Comparison of ENCODE assay signal across 17 mouse cellular contexts in the genomic region with DNA sequence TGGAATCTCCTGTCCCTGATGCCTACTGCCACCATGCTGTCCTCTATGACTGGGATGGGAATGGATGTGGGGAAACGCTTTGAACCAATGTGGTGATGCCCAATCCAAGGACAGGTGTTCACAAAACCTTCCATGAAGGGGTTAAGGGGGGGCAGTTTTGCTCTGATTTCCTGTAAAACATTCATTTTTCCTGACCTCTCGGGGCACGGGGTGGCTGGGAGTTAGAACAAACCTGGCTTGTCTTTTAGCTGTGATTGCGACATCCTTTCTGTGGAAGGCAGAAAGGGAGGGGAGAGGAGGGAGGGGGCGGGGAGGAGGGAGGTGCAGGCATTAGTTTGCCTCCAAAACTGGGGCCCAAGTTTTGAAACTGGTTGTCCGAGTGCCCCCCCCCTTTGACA. TPM values are rescaled to one million over a fixed set of nuclear protein-coding genes. Genes with fewer than 3 reads are reported as not detected.
A peak's percentile ranks its signal among the peaks of the same experiment; 100 is the strongest.
DNase-seq lines count a peak whose midpoint lies in the region; ATAC-seq and TF ChIP-seq lines count a peak whose summit lies in the region.
"Had no signal": no experiment of that assay in that cellular context is flagged by ENCODE, and none has a peak within 500 bp of the region (broad histone marks: within the 10 kb centered on the region; RNA-seq: fewer than 3 reads in every experiment).

No protein-coding gene starts in this region.

- no peaks in the 10 kb centered on the region for H3K27me3 ChIP-seq in stomach, postnatal 0 days (ENCODE audit: control insufficient read depth, insufficient read depth, low read length)
- no peaks in the 10 kb centered on the region for H3K27me3 ChIP-seq in hindbrain, embryonic 14.5 days (ENCODE audit: control insufficient read depth, insufficient read depth, low read length)
- H3K27me3 ChIP-seq: embryonic facial prominence, embryonic 13.5 days; hindbrain, embryonic 12.5 days; midbrain, embryonic 13.5 days; Patski had no signal

- no peak for TF ChIP-seq EP300 in stomach, postnatal 0 days (optimal IDR thresholded peaks at IDR 0.05)

- 25% methylated on average over 5 of the region's 6 CpGs for WGBS in lung, adult 2 months
- WGBS in stomach, postnatal 0 days, result 17% methylated on average over 6 of the region's 6 CpGs
- WGBS in hindbrain, embryonic 14.5 days, result 76% methylated on average over 6 of the region's 6 CpGs

- H3K4me2 ChIP-seq in stomach, postnatal 0 days (replicated peaks; ENCODE audit: low read depth), result no peak overlapping the region
- H3K4me2 ChIP-seq in hindbrain, embryonic 14.5 days (replicated peaks), result no peak overlapping the region
- H3K4me2 ChIP-seq: embryonic facial prominence, embryonic 13.5 days; hindbrain, embryonic 12.5 days; midbrain, embryonic 13.5 days had no signal

- H3K4me3 ChIP-seq in lung, adult 2 months (replicated peaks; ENCODE audit: extremely low read depth, low read depth, low read length), result no peak overlapping the region
- no peak overlapping the region for H3K4me3 ChIP-seq in stomach, postnatal 0 days (ENCODE audit: low read depth, low read length)
- H3K4me3 ChIP-seq in hindbrain, embryonic 14.5 days (replicated peaks; ENCODE audit: low read length), result no peak overlapping the region
- H3K4me3 ChIP-seq: embryonic facial prominence, embryonic 13.5 days; heart, embryonic 10.5 days; hindbrain, embryonic 12.5 days; midbrain, embryonic 13.5 days had no signal

- peaks cover 4% of the 10 kb centered on the region; the same call in 1 of the 2 replicates for H3K36me3 ChIP-seq in stomach, postnatal 0 days (ENCODE audit: control insufficient read depth, insufficient read depth, low read length)
- peaks cover 9% of the 10 kb centered on the region; the same call in 1 of the 2 replicates for H3K36me3 ChIP-seq in hindbrain, embryonic 14.5 days (replicated peaks; ENCODE audit: control insufficient read depth, insufficient read depth)

- TF ChIP-seq CTCF in lung, adult 2 months (IDR thresholded peaks at IDR 0.05; ENCODE audit: insufficient read depth, low read length), result no peak
- TF ChIP-seq CTCF in stomach, postnatal 0 days (IDR thresholded peaks at IDR 0.05; ENCODE audit: low read depth), result no peak

- H3K9me3 ChIP-seq in stomach, postnatal 0 days (ENCODE audit: control insufficient read depth, low read length), result no peaks in the 10 kb centered on the region
- H3K9me3 ChIP-seq in hindbrain, embryonic 14.5 days (ENCODE audit: control insufficient read depth, low read length), result no peaks in the 10 kb centered on the region
- H3K9me3 ChIP-seq: embryonic facial prominence, embryonic 13.5 days; heart, embryonic 10.5 days; hindbrain, embryonic 12.5 days; midbrain, embryonic 13.5 days had no signal

- peaks cover 12% of the 10 kb centered on the region for H3K4me1 ChIP-seq in lung, adult 2 months (ENCODE audit: control insufficient read depth, insufficient read depth, low read length)
- H3K4me1 ChIP-seq in stomach, postnatal 0 days (replicated peaks; ENCODE audit: control insufficient read depth, insufficient read depth), result peaks cover 4% of the 10 kb centered on the region
- no peaks in the 10 kb centered on the region for H3K4me1 ChIP-seq in hindbrain, embryonic 14.5 days (replicated peaks; ENCODE audit: control insufficient read depth, insufficient read depth, low read length)
- H3K4me1 ChIP-seq: embryonic facial prominence, embryonic 13.5 days; hindbrain, embryonic 12.5 days had no signal

- ATAC-seq in stomach, postnatal 0 days (ENCODE audit: low FRiP score, low TSS enrichment), result no peak
- ATAC-seq in hindbrain, embryonic 14.5 days (ENCODE audit: low FRiP score), result no peak
- ATAC-seq: forebrain, embryonic 16.5 days; midbrain, embryonic 13.5 days; Patski had no signal

- no peak overlapping the region for H3K9ac ChIP-seq in stomach, postnatal 0 days (ENCODE audit: low read length)
- H3K9ac ChIP-seq in hindbrain, embryonic 14.5 days, result no peak overlapping the region
- H3K9ac ChIP-seq: embryonic facial prominence, embryonic 13.5 days; hindbrain, embryonic 12.5 days; midbrain, embryonic 13.5 days had no signal

- no peak overlapping the region for H3K27ac ChIP-seq in stomach, postnatal 0 days (replicated peaks)
- H3K27ac ChIP-seq in hindbrain, embryonic 14.5 days, result no peak overlapping the region
- H3K27ac ChIP-seq: embryonic facial prominence, embryonic 13.5 days; heart, embryonic 10.5 days; hindbrain, embryonic 12.5 days; midbrain, embryonic 13.5 days had no signal

- TF ChIP-seq POLR2A in lung, adult 2 months (IDR thresholded peaks at IDR 0.05; ENCODE audit: borderline replicate concordance, extremely low read depth, low read depth, low read length), result no peak

- peak; percentile 40 for DNase-seq in adrenal gland, postnatal 14 days
- DNase-seq in adrenal gland, adult 18-20 months (ENCODE audit: low spot score in 2 of 2), result no peak
- peak; percentile 50 for DNase-seq in urinary bladder, postnatal 14 days (ENCODE audit: low spot score)
- DNase-seq in urinary bladder, postnatal 25 days (ENCODE audit: low spot score), result no peak
- DNase-seq in lung, adult 2 months, result peak; percentile 42
- DNase-seq in stomach, postnatal 0 days (ENCODE audit: low spot score), result peak; percentile 39
- DNase-seq in hindbrain, embryonic 14.5 days (ENCODE audit: low spot score), result no peak
- DNase-seq in left cerebral cortex, adult 18-20 months (ENCODE audit: low spot score in 2 of 2), result no peak
- DNase-seq: cerebellum, postnatal 10 days; right cerebral cortex, postnatal 4 days had no signal

RNA-seq across cellular contexts. Expression of gene C3, which starts 2.8 kb away (rescaled TPM):
- total RNA-seq in adrenal gland, postnatal 14 days (2021), result 181 and 603 TPM in 2 replicates
- total RNA-seq in adrenal gland, adult 18-20 months (2021), result 100 to 1,000 TPM; 184 to 696 TPM
- polyA plus RNA-seq in lung, adult 2 months (2012; rRNA removed), result 254 and 275 TPM in 2 replicates
- 9.3 and 9.8 TPM in 2 replicates for polyA plus RNA-seq in stomach, postnatal 0 days (2015; fragmentation: Nextera tagmentation; extraction: Ambion mirVana)
- polyA plus RNA-seq in hindbrain, embryonic 14.5 days (2014; fragmentation: Nextera tagmentation; extraction: Ambion mirVana), result 2.0 and 2.7 TPM in 2 replicates
- under 1 TPM in 1 of 2 experiments, not detected in 1; 0.84 TPM for total RNA-seq in left cerebral cortex, adult 18-20 months (2021)

RNA-seq across cellular contexts. Expression of gene Gpr108, which starts 17.5 kb away (rescaled TPM):
- total RNA-seq in adrenal gland, postnatal 14 days (2021), result 54.2 and 56.4 TPM in 2 replicates
- 10 to 100 TPM; 72.4 to 89.6 TPM for total RNA-seq in adrenal gland, adult 18-20 months (2021)
- 62.1 and 68.2 TPM in 2 replicates for polyA plus RNA-seq in lung, adult 2 months (2012; rRNA removed)
- 48.0 and 52.4 TPM in 2 replicates for polyA plus RNA-seq in stomach, postnatal 0 days (2015; fragmentation: Nextera tagmentation; extraction: Ambion mirVana)
- polyA plus RNA-seq in hindbrain, embryonic 14.5 days (2014; fragmentation: Nextera tagmentation; extraction: Ambion mirVana), result 22.1 and 24.3 TPM in 2 replicates
- 10 to 100 TPM; 24.1 to 26.7 TPM for total RNA-seq in left cerebral cortex, adult 18-20 months (2021)

RNA-seq across cellular contexts. Expression of gene Trip10, which starts 18.5 kb away (rescaled TPM):
- 38.5 and 45.1 TPM in 2 replicates for total RNA-seq in adrenal gland, postnatal 14 days (2021)
- 10 to 100 TPM; 53.4 to 61.0 TPM for total RNA-seq in adrenal gland, adult 18-20 months (2021)
- 43.0 and 50.7 TPM in 2 replicates for polyA plus RNA-seq in lung, adult 2 months (2012; rRNA removed)
- 27.5 and 29.9 TPM in 2 replicates for polyA plus RNA-seq in stomach, postnatal 0 days (2015; fragmentation: Nextera tagmentation; extraction: Ambion mirVana)
- polyA plus RNA-seq in hindbrain, embryonic 14.5 days (2014; fragmentation: Nextera tagmentation; extraction: Ambion mirVana), result 9.5 and 10.1 TPM in 2 replicates
- total RNA-seq in left cerebral cortex, adult 18-20 months (2021), result 10 to 100 TPM in 1 of 2 experiments, 1 to 10 TPM in 1; 9.5 to 10.2 TPM

RNA-seq across cellular contexts. Expression of gene Tnfsf14, which starts 36.8 kb away (rescaled TPM):
- 0.19 and 0.53 TPM in 2 replicates for total RNA-seq in adrenal gland, postnatal 14 days (2021)
- total RNA-seq in adrenal gland, adult 18-20 months (2021), result under 1 TPM in 1 of 2 experiments, not detected in 1; 0.36 TPM
- polyA plus RNA-seq in lung, adult 2 months (2012; rRNA removed), result 1.8 and 1.9 TPM in 2 replicates
- 0.05 TPM in 1 of 2 replicates, not detected in the other for polyA plus RNA-seq in stomach, postnatal 0 days (2015; fragmentation: Nextera tagmentation; extraction: Ambion mirVana)
- polyA plus RNA-seq in hindbrain, embryonic 14.5 days (2014; fragmentation: Nextera tagmentation; extraction: Ambion mirVana), result 0.13 TPM in 1 of 2 replicates, not detected in the other
- not detected for total RNA-seq in left cerebral cortex, adult 18-20 months (2021)
- polyA plus RNA-seq: embryonic facial prominence, embryonic 13.5 days; forebrain, embryonic 16.5 days; hindbrain, embryonic 12.5 days; midbrain, embryonic 13.5 days; neural tube, embryonic 14.5 days; Patski had no signal

RNA-seq across cellular contexts. Expression of gene Vav1, which starts 48.2 kb away (rescaled TPM):
- 2.8 and 9.7 TPM in 2 replicates for total RNA-seq in adrenal gland, postnatal 14 days (2021)
- 1 to 10 TPM; 2.6 to 4.0 TPM for total RNA-seq in adrenal gland, adult 18-20 months (2021)
- polyA plus RNA-seq in lung, adult 2 months (2012; rRNA removed), result 8.2 and 12.3 TPM in 2 replicates
- polyA plus RNA-seq in stomach, postnatal 0 days (2015; fragmentation: Nextera tagmentation; extraction: Ambion mirVana), result 1.4 and 1.6 TPM in 2 replicates
- 1.7 TPM in 2 replicates for polyA plus RNA-seq in hindbrain, embryonic 14.5 days (2014; fragmentation: Nextera tagmentation; extraction: Ambion mirVana)
- total RNA-seq in left cerebral cortex, adult 18-20 months (2021), result 1 to 10 TPM; 2.9 to 3.1 TPM
- polyA plus RNA-seq: Patski had no signal

Comparison
In these comparisons a context has a peak if more than half of its experiments do, and no peak if none do; other contexts are left out.
1. DNase-seq: peak in adrenal gland, postnatal 14 days (single experiment), urinary bladder, postnatal 14 days (single experiment), lung, adult 2 months (single experiment) and stomach, postnatal 0 days (single experiment); none in adrenal gland, adult 18-20 months (0 of 2), urinary bladder, postnatal 25 days (single experiment), hindbrain, embryonic 14.5 days (single experiment) and left cerebral cortex, adult 18-20 months (0 of 2).
2. RNA of gene C3, which starts 2.8 kb away (total RNA-seq): 184 to 696 TPM in adrenal gland, adult 18-20 months and 181 to 603 TPM in adrenal gland, postnatal 14 days; 0.84 TPM in left cerebral cortex, adult 18-20 months; every median in the first group is over 10 times any median in the second.